Mouse (Mus musculus) CH12.LX (cell line): Measurements from ENCODE around the gene Wdr44. TPM values are rescaled to one million over a fixed set of nuclear protein-coding genes. Genes with fewer than 3 reads are reported as not detected.

ENCODE experiments used
- DNase-seq: peaks from one replicate; pipeline ENCODE4 v3.0.0-alpha.2; 2013; ENCODE audit errors: extremely low read depth
- H3K27ac ChIP-seq: 2 replicates; pipeline ENCODE4 v1.5.1; 2012; ENCODE audit warnings: low read depth, mild to moderate bottlenecking, control low read depth, moderate library complexity; ENCODE audit not compliant: insufficient read depth
- H3K27me3 ChIP-seq: replicated peaks from 2 replicates; pipeline ENCODE3; 2012; ENCODE audit warnings: inconsistent platforms
- H3K36me3 ChIP-seq, 2 experiments: replicated peaks in 1 of 2; 2 replicates each; pipeline versions ENCODE3 to v1.6.1; 2012; ENCODE audit warnings: inconsistent platforms in 1 of 2, low read length in 1 of 2, mild to moderate bottlenecking in 1 of 2, mixed read lengths in 1 of 2, moderate library complexity in 1 of 2; ENCODE audit not compliant: control insufficient read depth in 1 of 2, insufficient read depth in 1 of 2
- H3K4me1 ChIP-seq, 2 experiments: 2 replicates each; pipeline ENCODE4 v1.6.1; 2012; ENCODE audit warnings: inconsistent platforms in 1 of 2, moderate library complexity in 1 of 2; ENCODE audit not compliant: insufficient read depth in 2 of 2, control insufficient read depth in 1 of 2
- H3K4me2 ChIP-seq: 2 replicates; pipeline ENCODE4 v1.6.1; 2012; ENCODE audit warnings: low read depth, mild to moderate bottlenecking, control low read depth; ENCODE audit not compliant: poor library complexity, insufficient read depth, severe bottlenecking
- H3K4me3 ChIP-seq, 3 experiments: fragments of 150-350 bp in 1 of 3; sonication (generic) in 1 of 3; replicated peaks in 1 of 3; 2 replicates each; pipeline versions ENCODE3 to v1.5.1; 2011 to 2012; ENCODE audit warnings: low read depth in 2 of 3, low read length in 2 of 3, mild to moderate bottlenecking in 2 of 3, moderate library complexity in 2 of 3, control low read depth in 1 of 3, improper control_type of control experiment in 1 of 3, inconsistent platforms in 1 of 3, mixed read lengths in 1 of 3; ENCODE audit not compliant: poor library complexity in 1 of 3
- H3K79me2 ChIP-seq: replicated peaks from 2 replicates; pipeline ENCODE4 v1.6.1; 2012; ENCODE audit warnings: mild to moderate bottlenecking, moderate library complexity; ENCODE audit not compliant: control insufficient read depth, poor library complexity, insufficient read depth, severe bottlenecking; ENCODE audit errors: extremely low read depth
- H3K9ac ChIP-seq: 2 replicates; pipeline ENCODE4 v1.6.1; 2012; ENCODE audit warnings: low read depth, mild to moderate bottlenecking, control low read depth, moderate library complexity; ENCODE audit not compliant: insufficient read depth
- H3K9me3 ChIP-seq: replicated peaks from 2 replicates; pipeline ENCODE3; 2012; ENCODE audit warnings: low read length, inconsistent platforms, mixed read lengths
- CTCF ChIP-seq, 2 experiments: IDR thresholded peaks in 1 of 2; conservative IDR thresholded peaks in 1 of 2; 2 replicates each; pipeline ENCODE4 v1.5.1; 2011 to 2012; ENCODE audit warnings: low read depth in 2 of 2, low read length in 2 of 2, improper control_type of control experiment in 1 of 2, inconsistent platforms in 1 of 2, mild to moderate bottlenecking in 1 of 2, moderate library complexity in 1 of 2
- EP300 ChIP-seq: IDR thresholded peaks from 2 replicates; pipeline ENCODE4 v1.6.1; 2011; ENCODE audit warnings: low read length, improper control_type of control experiment
- ETS1 ChIP-seq: conservative IDR thresholded peaks from 2 replicates; pipeline ENCODE4 v1.6.1; 2012; ENCODE audit warnings: low read depth, mild to moderate bottlenecking, inconsistent platforms, low read length, improper control_type of control experiment, moderate library complexity
- GABPA ChIP-seq: IDR thresholded peaks from 2 replicates; pipeline ENCODE4 v1.6.1; 2012; ENCODE audit warnings: low read depth, low read length, improper control_type of control experiment, inconsistent platforms; ENCODE audit not compliant: insufficient replicate concordance
- MAFK ChIP-seq: IDR thresholded peaks from 2 replicates; pipeline ENCODE4 v1.6.1; 2011; ENCODE audit warnings: low read length, improper control_type of control experiment; ENCODE audit not compliant: insufficient replicate concordance
- MXI1 ChIP-seq: IDR thresholded peaks from 2 replicates; pipeline ENCODE4 v1.6.1; 2011; ENCODE audit warnings: mild to moderate bottlenecking, low read depth, low read length, improper control_type of control experiment
- PAX5 ChIP-seq: IDR thresholded peaks from 2 replicates; pipeline ENCODE4 v1.6.1; 2012; ENCODE audit warnings: low read length, inconsistent platforms, mixed read lengths
- RAD21 ChIP-seq: IDR thresholded peaks from 2 replicates; pipeline ENCODE4 v1.6.1; 2011; ENCODE audit warnings: low read depth, mild to moderate bottlenecking, low read length, improper control_type of control experiment, moderate library complexity
- SMC3 ChIP-seq: IDR thresholded peaks from 2 replicates; pipeline ENCODE4 v1.6.1; 2011; ENCODE audit warnings: low read depth, low read length, improper control_type of control experiment
- TBP ChIP-seq: conservative IDR thresholded peaks from 2 replicates; pipeline ENCODE4 v1.6.1; 2011; ENCODE audit warnings: low read depth, low read length, improper control_type of control experiment
- USF1 ChIP-seq: IDR thresholded peaks from 2 replicates; pipeline ENCODE4 v1.6.1; 2014; ENCODE audit warnings: low read depth, mild to moderate bottlenecking, inconsistent platforms, low read length, improper control_type of control experiment
- ZMIZ1 ChIP-seq: IDR thresholded peaks from 2 replicates; pipeline ENCODE4 v1.6.1; 2012; ENCODE audit warnings: low read depth, mild to moderate bottlenecking, inconsistent platforms, low read length, improper control_type of control experiment
- dilution Hi-C: fragments of 300-500 bp; cut with MboI; formaldehyde crosslinking; loops from 2 replicates; pipeline ENCODE4 v1.14.3; 2020; ENCODE audit warnings: low sequenced_read_pairs; ENCODE audit not compliant: extremely low pct_unique_long_range_greater_than_20kb, extremely low pct_ligation_motif_present
- in situ Hi-C: fragments of 300-500 bp; cut with MboI; formaldehyde crosslinking; loops from 3 replicates; pipeline ENCODE4 v1.14.3; 2019; ENCODE audit warnings: low sequenced_read_pairs, low pct_ligation_motif_present, low pct_unique_long_range_greater_than_20kb, mixed read lengths
- polyA plus RNA-seq: library from polyadenylated mRNA; unstranded; fragments of >175 nt; gene quantifications from 2 replicates; pipeline ENCODE4 v1.2.1, GENCODE M21; 2012; ENCODE audit warnings: low read depth; ENCODE audit not compliant: insufficient read length
- total RNA-seq, 2 experiments: library from RNA; depleted of rRNA; stranded (reverse); fragments of 300-350 nt in 1 of 2; fragments of >200 nt in 1 of 2; gene quantifications; 2 replicates each; pipeline ENCODE4 v1.2.3; 2012 to 2014

Wdr44 gene
- total and polyA plus RNA-seq, 3 experiments = 1.5 to 4.7 (median 2.2) TPM

- Histone ChIP-seq H3K4me2 (no peak overlapping the region), H3K9me3 (no peaks in the 10 kb centered on the region), H3K27me3 (no peaks in the 10 kb centered on the region), H3K79me2 (no peaks in the 10 kb centered on the region), H3K36me3 (peaks cover 0 to 2% of the 10 kb centered on the region in 2 experiments), H3K4me1 (no peaks in the 10 kb centered on the region), H3K27ac (no peak overlapping the region), H3K4me3 (no peak overlapping the region), H3K9ac (no peak overlapping the region)
- TF ChIP-seq GABPA (no peak), MXI1 (no peak), PAX5 (no peak), USF1 (no peak), SMC3 (no peak), ZMIZ1 (no peak), RAD21 (no peak), MAFK (no peak), ETS1 (no peak), TBP (no peak), CTCF (conservative IDR thresholded peaks at IDR 0.05 in 1 of 2, IDR thresholded peaks at IDR 0.05 in 1 of 2; ENCODE audit: low read depth in 2 of 2, low read length in 2 of 2) (no peak), EP300 (no peak)
- in situ Hi-C loops = no loop called here
- dilution Hi-C loops = no loop called here
- no peak for DNase-seq
Observed at GRCm38 (mm10) chrX:23840921-23841320, 148.1 kb downstream of the Wdr44 start.

Other genes starting within 250 kb of the Wdr44 start
- gene Gm4907, start 189.5 kb downstream of the Wdr44 start, total RNA-seq (2012; rRNA removed) = 6.9 and 9.6 TPM in 2 replicates
- gene Gm4907, start 189.5 kb downstream of the Wdr44 start, total RNA-seq (2014; rRNA removed) = 19.3 and 20.7 TPM in 2 replicates
- 13.7 and 18.5 TPM in 2 replicates for gene Gm4907, start 189.5 kb downstream of the Wdr44 start, polyA plus RNA-seq